Mouse (Mus musculus): ENCODE results near the gene Klf3. TPM values are rescaled to one million over a fixed set of nuclear protein-coding genes. Genes with fewer than 3 reads are reported as not detected.
A peak's percentile ranks its signal among the peaks of the same experiment; 100 is the strongest.

Klf3 gene
- total and polyA plus RNA-seq, 3 experiments: 34.3 to 46.6 (median 41.4) TPM

DNA sequence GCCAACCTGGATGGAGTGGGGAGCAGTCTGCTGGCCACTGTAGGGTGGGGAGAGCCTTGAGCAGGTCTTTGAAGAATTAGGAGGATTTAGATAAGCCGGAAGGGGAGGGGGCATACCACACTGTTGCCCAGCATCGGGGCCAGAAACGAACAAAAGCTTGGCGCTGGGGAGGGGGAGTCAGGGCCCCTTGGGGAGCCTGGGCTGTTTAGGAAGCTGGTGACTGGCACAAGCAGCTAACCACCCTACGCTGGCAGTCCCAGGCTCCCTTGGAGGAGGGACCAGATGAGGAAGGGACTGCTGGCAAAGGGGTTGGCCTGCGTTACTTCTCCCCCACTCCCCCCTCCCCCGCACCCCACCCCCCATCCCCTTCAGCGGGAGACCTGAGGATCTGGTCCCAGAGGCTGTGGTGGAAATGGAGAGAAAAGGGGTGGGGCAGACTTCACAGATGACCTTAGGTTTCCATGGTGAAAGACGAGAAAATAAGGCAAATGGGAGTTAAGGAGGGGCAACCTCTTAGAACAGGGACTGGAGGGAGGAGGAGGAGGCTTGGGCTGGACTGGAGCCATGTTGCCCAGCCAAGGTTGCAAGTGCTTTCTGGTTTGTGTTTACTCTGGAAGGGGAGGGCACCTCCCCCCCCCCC is 7.8 kb downstream of the Klf3 start:
- Histone ChIP-seq H3K4me3 (peak overlapping the region; percentile 50), H3K4me1 (ENCODE audit: control insufficient read depth, insufficient read depth, low read length) (peaks cover 39% of the 10 kb centered on the region), H3K27me3 (ENCODE audit: control insufficient read depth, insufficient read depth, low read length) (no peaks in the 10 kb centered on the region), H3K27ac (peak overlapping the region; percentile 99), H3K36me3 (ENCODE audit: control insufficient read depth, insufficient read depth, low read length) (peaks cover 39% of the 10 kb centered on the region), H3K9ac (ENCODE audit: low read depth, low read length) (peak overlapping the region; percentile 76), H3K79me2 (replicated peaks; ENCODE audit: control insufficient read depth, insufficient read depth, low read length) (peaks cover 8% of the 10 kb centered on the region)
- intact Hi-C loops (cut with DNase I): no loop called here
- no peak for TF ChIP-seq POLR2A (IDR thresholded peaks at IDR 0.05; ENCODE audit: insufficient read depth, low read depth, low read length)
- no peak for TF ChIP-seq CTCF (IDR thresholded peaks at IDR 0.05)
- TF ChIP-seq EP300 (IDR thresholded peaks at IDR 0.05; ENCODE audit: insufficient read depth, low read depth, low read length): no peak
- peak; percentile 69 to 71 for DNase-seq
- 13% methylated on average over 9 of the region's 9 CpGs for WGBS

- Histone ChIP-seq H3K4me1 (ENCODE audit: control insufficient read depth, insufficient read depth, low read length) (peaks cover 42% of the 10 kb centered on the region), H3K4me3 (peak overlapping the region; percentile 50), H3K79me2 (replicated peaks; ENCODE audit: control insufficient read depth, insufficient read depth, low read length) (peaks cover 9% of the 10 kb centered on the region), H3K9ac (ENCODE audit: low read depth, low read length) (peak overlapping the region; percentile 76), H3K27me3 (ENCODE audit: control insufficient read depth, insufficient read depth, low read length) (no peaks in the 10 kb centered on the region), H3K36me3 (ENCODE audit: control insufficient read depth, insufficient read depth, low read length) (peaks cover 40% of the 10 kb centered on the region), H3K27ac (peak overlapping the region; percentile 99)
- WGBS: 1% methylated on average over 14 of the region's 14 CpGs
- intact Hi-C loops (cut with DNase I): loop anchor here (1.0 to 2.0 kb wide), 2 partner anchors 129 to 523 kb away; no protein-coding TSS in a partner anchor
- TF ChIP-seq CTCF (IDR thresholded peaks at IDR 0.05) (no peak), EP300 (IDR thresholded peaks at IDR 0.05; ENCODE audit: insufficient read depth, low read depth, low read length) (no peak), POLR2A (IDR thresholded peaks at IDR 0.05; ENCODE audit: insufficient read depth, low read depth, low read length) (peak; percentile 15; the same call in 1 of the 2 replicates)
- DNase-seq: peak; percentile 84 to 86
Measured at GRCm38 (mm10) chr5:64811500-64812123, 8.4 kb downstream of the Klf3 start.

DNA sequence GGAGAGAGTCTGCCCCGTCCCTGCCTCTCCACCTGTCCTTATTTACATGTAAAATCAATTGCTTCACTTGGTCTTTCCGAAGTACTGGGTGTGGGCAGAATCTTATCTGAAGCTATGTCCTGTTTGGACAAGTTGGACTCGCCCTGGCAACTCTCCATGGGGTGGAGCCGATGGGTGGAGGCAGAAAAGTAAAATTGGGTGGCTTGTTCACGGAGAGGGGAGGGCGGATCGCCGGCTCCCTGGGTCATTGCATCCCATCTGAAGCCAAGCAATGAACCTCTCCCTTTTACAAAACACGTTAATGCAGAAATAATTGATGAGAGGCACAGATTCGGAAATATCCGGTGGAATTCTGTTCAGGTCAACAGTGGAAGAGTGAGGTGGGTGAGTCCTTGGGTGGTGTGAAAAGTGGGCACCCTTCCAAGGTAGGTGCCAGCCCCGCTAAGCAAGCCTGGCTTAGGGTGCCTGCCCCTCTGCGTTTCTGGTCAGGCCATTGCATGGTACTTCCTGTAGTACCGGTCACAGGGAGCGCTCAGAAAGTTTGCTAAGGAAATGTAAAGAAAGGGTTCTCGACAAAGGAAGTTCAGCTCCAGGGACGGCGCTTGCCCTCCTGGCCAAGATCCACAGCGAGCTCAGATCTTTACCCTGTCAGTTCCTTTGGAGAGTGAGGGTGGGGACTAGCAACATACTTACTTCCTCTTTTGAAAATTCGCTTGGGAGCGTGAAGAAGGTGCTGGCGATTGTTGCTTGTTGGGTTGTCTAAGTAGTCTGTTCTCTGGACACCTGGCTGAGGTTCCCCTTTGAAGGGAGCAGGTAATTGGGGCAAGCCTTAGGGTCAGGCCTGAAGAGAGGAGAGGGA is 9.2 kb downstream of the Klf3 start:
- H3K4me1 ChIP-seq (ENCODE audit: control insufficient read depth, insufficient read depth, low read length): peaks cover 48% of the 10 kb centered on the region
- peaks cover 11% of the 10 kb centered on the region for H3K79me2 ChIP-seq (replicated peaks; ENCODE audit: control insufficient read depth, insufficient read depth, low read length)
- H3K4me3 ChIP-seq: peak overlapping the region; percentile 50
- TF ChIP-seq POLR2A (IDR thresholded peaks at IDR 0.05; ENCODE audit: insufficient read depth, low read depth, low read length): peak; percentile 65
- TF ChIP-seq EP300 (IDR thresholded peaks at IDR 0.05; ENCODE audit: insufficient read depth, low read depth, low read length): peak; percentile 93
- no peak for TF ChIP-seq CTCF (IDR thresholded peaks at IDR 0.05)
- DNase-seq: peak; percentile 91 to 92
- H3K36me3 ChIP-seq (ENCODE audit: control insufficient read depth, insufficient read depth, low read length): peaks cover 42% of the 10 kb centered on the region
- H3K27ac ChIP-seq: peak overlapping the region; percentile 99
- intact Hi-C loops (cut with DNase I): loop anchor here (1.0 to 2.0 kb wide), 2 partner anchors 130 to 524 kb away; no protein-coding TSS in a partner anchor
- whole genome bisulfite sequencing: 2% methylated on average over 22 of the region's 22 CpGs
- H3K27me3 ChIP-seq (ENCODE audit: control insufficient read depth, insufficient read depth, low read length): no peaks in the 10 kb centered on the region
- peak overlapping the region; percentile 82 for H3K9ac ChIP-seq (ENCODE audit: low read depth, low read length)

DNA sequence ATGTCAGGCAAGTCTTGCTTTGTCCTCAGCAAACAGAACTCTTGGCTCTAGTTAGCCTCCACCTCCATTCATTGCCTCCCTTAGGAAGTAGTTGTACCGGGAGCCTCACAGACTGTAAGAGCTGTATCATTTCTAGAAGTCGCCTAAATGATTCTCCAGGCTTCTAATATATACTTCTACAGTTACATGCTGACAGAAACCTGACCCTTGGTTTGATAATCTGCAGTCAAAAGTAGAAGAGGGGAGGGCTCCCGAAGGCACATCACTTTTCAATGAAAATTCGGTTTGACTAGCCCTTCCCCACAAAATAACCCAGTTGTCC is 9.8 kb downstream of the Klf3 start:
- Histone ChIP-seq H3K4me3 (peak overlapping the region; percentile 50), H3K4me1 (ENCODE audit: control insufficient read depth, insufficient read depth, low read length) (peaks cover 48% of the 10 kb centered on the region), H3K79me2 (replicated peaks; ENCODE audit: control insufficient read depth, insufficient read depth, low read length) (peaks cover 11% of the 10 kb centered on the region), H3K27ac (peak overlapping the region; percentile 99), H3K36me3 (ENCODE audit: control insufficient read depth, insufficient read depth, low read length) (peaks cover 40% of the 10 kb centered on the region), H3K27me3 (ENCODE audit: control insufficient read depth, insufficient read depth, low read length) (no peaks in the 10 kb centered on the region), H3K9ac (ENCODE audit: low read depth, low read length) (peak overlapping the region; percentile 82)
- TF ChIP-seq CTCF (IDR thresholded peaks at IDR 0.05) (no peak), EP300 (IDR thresholded peaks at IDR 0.05; ENCODE audit: insufficient read depth, low read depth, low read length) (no peak), POLR2A (IDR thresholded peaks at IDR 0.05; ENCODE audit: insufficient read depth, low read depth, low read length) (no peak)
- 20% methylated on average over 4 of the region's 4 CpGs for WGBS
- intact Hi-C loops (cut with DNase I): loop anchor here (1.0 to 2.0 kb wide), 4 partner anchors 131 to 524 kb away; no protein-coding TSS in a partner anchor
- no peak for DNase-seq

GRCm38 (mm10) chr5:64813361-64813760 is 10.2 kb downstream of the Klf3 start:
- peaks cover 11% of the 10 kb centered on the region for H3K79me2 ChIP-seq (replicated peaks; ENCODE audit: control insufficient read depth, insufficient read depth, low read length)
- no peak overlapping the region for H3K9ac ChIP-seq (ENCODE audit: low read depth, low read length)
- peak; percentile 79 to 80 for DNase-seq
- H3K4me1 ChIP-seq (ENCODE audit: control insufficient read depth, insufficient read depth, low read length): peaks cover 48% of the 10 kb centered on the region
- peaks cover 44% of the 10 kb centered on the region for H3K36me3 ChIP-seq (ENCODE audit: control insufficient read depth, insufficient read depth, low read length)
- TF ChIP-seq POLR2A (IDR thresholded peaks at IDR 0.05; ENCODE audit: insufficient read depth, low read depth, low read length) (0 out of 2 replicates have a peak, but pooled peaks have one; percentile 26), EP300 (IDR thresholded peaks at IDR 0.05; ENCODE audit: insufficient read depth, low read depth, low read length) (peak; percentile 80), CTCF (IDR thresholded peaks at IDR 0.05) (no peak; the same call in 1 of the 2 replicates)
- peak overlapping the region; percentile 50 for H3K4me3 ChIP-seq
- intact Hi-C loops (cut with DNase I): loop anchor here (1.0 to 2.0 kb wide), 3 partner anchors 307 to 525 kb away; no protein-coding TSS in a partner anchor
- peak overlapping the region; percentile 99 for H3K27ac ChIP-seq
- no peaks in the 10 kb centered on the region for H3K27me3 ChIP-seq (ENCODE audit: control insufficient read depth, insufficient read depth, low read length)
- 3% methylated on average over 9 of the region's 9 CpGs for WGBS
